Mouse (Mus musculus) spleen, adult 2 months (tissue): ENCODE results near the gene Jph3.

Experiments used
- CTCF ChIP-seq: fragments of 200-500 bp; IDR thresholded peaks from 2 replicates; pipeline ENCODE4 v1.5.1; 2011; ENCODE audit warnings: mild to moderate bottlenecking, inconsistent platforms; ENCODE audit not compliant: insufficient read depth, insufficient read length, insufficient replicate concordance; ENCODE audit errors: extremely low read depth
- POLR2A ChIP-seq: fragments of 200-500 bp; IDR thresholded peaks from 2 replicates; pipeline ENCODE4 v1.6.1; 2011; ENCODE audit warnings: low read depth, low read length, inconsistent platforms

GRCm38 (mm10) chr8:121761480-121761879 is 32.1 kb downstream of the Jph3 start:
- TF ChIP-seq CTCF (no peak), POLR2A (no peak)
